Mouse (Mus musculus): Measurements from ENCODE around the gene Acsl3. TPM values are rescaled to one million over a fixed set of nuclear protein-coding genes. Genes with fewer than 3 reads are reported as not detected.

Gene Acsl3
- polyA plus RNA-seq, 1 experiment from 2014 or later, result 79.6 TPM

GRCm38 (mm10) chr1:78649269-78650061 lies 8.2 kb upstream of the Acsl3 start:
- no peaks in the 10 kb centered on the region for H3K36me3 ChIP-seq
- no peaks in the 10 kb centered on the region for H3K27me3 ChIP-seq (replicated peaks)
- no peak for ATAC-seq (ENCODE audit: insufficient number of reproducible peaks, low FRiP score)
- 0 out of 2 replicates have a peak, but pooled peaks cover 2% of the 10 kb centered on the region for H3K4me1 ChIP-seq (replicated peaks)
- no peak overlapping the region for H3K27ac ChIP-seq (ENCODE audit: poor library complexity, severe bottlenecking)
- H3K9ac ChIP-seq, result no peak overlapping the region
- H3K4me3 ChIP-seq, result no peak overlapping the region
- H3K9me3 ChIP-seq (replicated peaks), result no peaks in the 10 kb centered on the region
- H3K4me2 ChIP-seq, result no peak overlapping the region
- 57% methylated on average over 6 of the region's 6 CpGs for WGBS

DNA sequence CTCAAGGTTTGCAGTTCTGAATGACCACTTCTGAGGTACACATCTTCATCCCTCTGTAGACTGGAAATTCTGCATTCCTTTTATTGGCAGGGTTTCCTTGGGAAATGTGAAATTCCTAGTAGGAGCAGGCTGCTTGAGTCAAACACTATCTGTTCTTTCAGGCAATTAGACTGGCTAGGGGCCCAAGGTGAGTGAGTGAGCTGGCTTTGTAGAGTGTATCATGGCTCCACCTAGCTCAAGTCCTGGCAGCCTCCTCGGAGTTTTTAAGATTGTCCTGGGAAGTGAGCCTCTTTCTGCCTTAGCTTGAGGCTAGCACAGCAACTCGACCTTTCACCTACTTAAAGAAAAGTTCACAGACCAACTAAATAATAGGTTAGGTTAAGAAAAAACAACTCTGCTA lies 1.2 kb upstream of the Acsl3 start:
- no peak overlapping the region for H3K9ac ChIP-seq
- H3K4me1 ChIP-seq (replicated peaks), result peaks cover 26% of the 10 kb centered on the region
- ATAC-seq (ENCODE audit: insufficient number of reproducible peaks, low FRiP score), result no peak
- H3K27me3 ChIP-seq (replicated peaks), result no peaks in the 10 kb centered on the region
- no peaks in the 10 kb centered on the region for H3K9me3 ChIP-seq (replicated peaks)
- no peak overlapping the region for H3K4me2 ChIP-seq
- 11% methylated on average over 2 of the region's 2 CpGs for WGBS
- no peak overlapping the region for H3K27ac ChIP-seq (ENCODE audit: poor library complexity, severe bottlenecking)
- no peaks in the 10 kb centered on the region for H3K36me3 ChIP-seq
- no peak overlapping the region for H3K4me3 ChIP-seq

GRCm38 (mm10) chr1:78657021-78657629 lies 500 bp upstream of the Acsl3 start:
- peak overlapping the region; percentile 7; the same call in 1 of the 2 replicates for H3K27ac ChIP-seq (ENCODE audit: poor library complexity, severe bottlenecking)
- WGBS, result 29% methylated on average over 22 of the region's 22 CpGs
- H3K4me2 ChIP-seq, result peak overlapping the region; percentile 69
- H3K9ac ChIP-seq, result peak overlapping the region; percentile 60; the same call in 1 of the 2 replicates
- no peaks in the 10 kb centered on the region for H3K27me3 ChIP-seq (replicated peaks)
- no peaks in the 10 kb centered on the region for H3K9me3 ChIP-seq (replicated peaks)
- H3K4me1 ChIP-seq (replicated peaks), result peaks cover 28% of the 10 kb centered on the region
- H3K36me3 ChIP-seq, result no peaks in the 10 kb centered on the region
- ATAC-seq (ENCODE audit: insufficient number of reproducible peaks, low FRiP score), result no peak
- H3K4me3 ChIP-seq, result peak overlapping the region; percentile 65

- WGBS, result 2% methylated on average over 20 of the region's 20 CpGs
- no peak for ATAC-seq (ENCODE audit: insufficient number of reproducible peaks, low FRiP score)
- H3K9me3 ChIP-seq (replicated peaks), result no peaks in the 10 kb centered on the region
These were observed 1.0 kb downstream of the Acsl3 start for GRCm38 (mm10) chr1:78658441-78659269.

GRCm38 (mm10) chr1:78659270-78659823 lies 1.7 kb downstream of the Acsl3 start:
- Histone ChIP-seq H3K4me3 (peak overlapping the region; percentile 65), H3K27ac (ENCODE audit: poor library complexity, severe bottlenecking) (peak overlapping the region; percentile 55; the same call in 1 of the 2 replicates), H3K9ac (peak overlapping the region; percentile 85), H3K4me1 (replicated peaks) (peaks cover 30% of the 10 kb centered on the region), H3K9me3 (replicated peaks) (no peaks in the 10 kb centered on the region), H3K4me2 (peak overlapping the region; percentile 69), H3K27me3 (replicated peaks) (no peaks in the 10 kb centered on the region), H3K36me3 (peaks cover 2% of the 10 kb centered on the region)
- WGBS, result 36% methylated on average over 4 of the region's 4 CpGs
- no peak for ATAC-seq (ENCODE audit: insufficient number of reproducible peaks, low FRiP score)

More at GRCm38 (mm10) chr1:78658441-78659269, 1.0 kb downstream of the Acsl3 start:
- Histone ChIP-seq H3K9ac (peak overlapping the region; percentile 85), H3K27ac (ENCODE audit: poor library complexity, severe bottlenecking) (peak overlapping the region; percentile 86), H3K4me3 (peak overlapping the region; percentile 65), H3K4me1 (replicated peaks) (peaks cover 30% of the 10 kb centered on the region), H3K4me2 (peak overlapping the region; percentile 69), H3K36me3 (no peaks in the 10 kb centered on the region), H3K27me3 (replicated peaks) (no peaks in the 10 kb centered on the region)

- Histone ChIP-seq H3K36me3 (peaks cover 40% of the 10 kb centered on the region), H3K4me1 (replicated peaks) (peaks cover 21% of the 10 kb centered on the region), H3K9me3 (replicated peaks) (no peaks in the 10 kb centered on the region), H3K27ac (ENCODE audit: poor library complexity, severe bottlenecking) (no peak overlapping the region), H3K4me2 (no peak overlapping the region), H3K4me3 (no peak overlapping the region), H3K27me3 (replicated peaks) (no peaks in the 10 kb centered on the region), H3K9ac (no peak overlapping the region)
- 76% methylated on average over 4 of the region's 4 CpGs for WGBS
- ATAC-seq (ENCODE audit: insufficient number of reproducible peaks, low FRiP score), result no peak
These were observed 6.7 kb downstream of the Acsl3 start for GRCm38 (mm10) chr1:78664326-78664725.

DNA sequence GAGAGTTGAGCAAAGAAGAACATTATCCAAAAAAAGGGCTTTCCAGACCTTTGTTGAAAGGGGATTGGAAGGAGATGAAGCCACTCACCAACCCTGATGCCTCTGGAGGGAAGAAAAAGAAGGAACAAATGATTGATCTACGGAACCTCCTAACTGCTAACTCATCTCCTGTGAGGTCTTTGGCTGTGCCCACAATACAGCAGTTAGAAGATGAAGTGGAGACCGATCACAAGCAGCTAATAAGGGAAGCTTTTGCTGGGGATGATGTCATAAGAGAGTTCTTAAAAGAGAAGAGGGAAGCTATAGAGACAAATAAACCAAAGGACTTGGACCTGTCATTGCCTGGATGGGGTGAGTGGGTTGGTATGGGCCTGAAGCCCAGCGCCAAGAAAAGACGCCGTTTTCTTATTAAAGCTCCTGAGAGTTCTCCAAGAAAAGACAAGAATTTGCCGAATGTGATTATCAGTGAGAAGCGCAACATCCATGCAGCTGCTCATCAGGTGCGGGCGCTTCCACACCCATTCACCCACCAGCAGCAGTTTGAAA lies 8.4 kb downstream of the Acsl3 start:
- no peak for ATAC-seq (ENCODE audit: insufficient number of reproducible peaks, low FRiP score)
- no peak overlapping the region for H3K9ac ChIP-seq
- WGBS, result 94% methylated on average over 9 of the region's 9 CpGs

GRCm38 (mm10) chr1:78666585-78666984 lies 9.0 kb downstream of the Acsl3 start:
- Histone ChIP-seq H3K4me1 (replicated peaks) (peaks cover 3% of the 10 kb centered on the region), H3K9ac (no peak overlapping the region), H3K36me3 (peaks cover 40% of the 10 kb centered on the region), H3K27ac (ENCODE audit: poor library complexity, severe bottlenecking) (no peak overlapping the region), H3K4me3 (no peak overlapping the region), H3K27me3 (replicated peaks) (no peaks in the 10 kb centered on the region), H3K9me3 (replicated peaks) (no peaks in the 10 kb centered on the region), H3K4me2 (no peak overlapping the region)
- no peak for ATAC-seq (ENCODE audit: insufficient number of reproducible peaks, low FRiP score)
- 87% methylated on average over 1 of the region's 1 CpGs for WGBS

More for the DNA sequence above, 8.4 kb downstream of the Acsl3 start:
- Histone ChIP-seq H3K4me2 (no peak overlapping the region), H3K27ac (ENCODE audit: poor library complexity, severe bottlenecking) (no peak overlapping the region), H3K4me3 (no peak overlapping the region), H3K9me3 (replicated peaks) (no peaks in the 10 kb centered on the region), H3K36me3 (peaks cover 40% of the 10 kb centered on the region), H3K27me3 (replicated peaks) (no peaks in the 10 kb centered on the region), H3K4me1 (replicated peaks) (peaks cover 9% of the 10 kb centered on the region)

DNA sequence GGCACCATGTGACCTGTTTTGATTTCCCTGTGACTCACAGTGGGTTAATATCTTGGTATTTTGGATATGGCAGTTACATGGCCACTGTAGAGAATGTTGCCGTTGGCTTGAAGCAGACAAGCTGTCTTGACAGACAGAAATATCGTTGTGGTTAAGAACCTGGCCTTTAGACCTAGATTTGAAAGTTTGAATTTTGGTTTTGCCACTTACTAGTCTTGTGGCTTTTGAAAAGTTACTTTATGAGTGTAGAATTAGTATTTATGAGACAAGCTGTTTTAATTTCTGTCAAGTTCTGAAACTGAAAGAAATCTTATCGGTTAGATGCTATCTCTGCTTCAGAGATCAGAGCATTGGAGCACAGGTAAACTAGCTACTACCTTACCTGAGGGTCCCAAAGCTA lies 24.7 kb downstream of the Acsl3 start:
- no peak for ATAC-seq (ENCODE audit: insufficient number of reproducible peaks, low FRiP score)
- 0 out of 2 replicates have a peak, but pooled peaks cover 10% of the 10 kb centered on the region for H3K4me1 ChIP-seq (replicated peaks)
- WGBS, result 79% methylated on average over 3 of the region's 3 CpGs
- no peak overlapping the region for H3K4me2 ChIP-seq
- H3K27me3 ChIP-seq (replicated peaks), result no peaks in the 10 kb centered on the region
- no peak overlapping the region for H3K27ac ChIP-seq (ENCODE audit: poor library complexity, severe bottlenecking)
- H3K36me3 ChIP-seq, result peaks cover 13% of the 10 kb centered on the region
- H3K9ac ChIP-seq, result no peak overlapping the region
- no peak overlapping the region for H3K4me3 ChIP-seq
- no peaks in the 10 kb centered on the region for H3K9me3 ChIP-seq (replicated peaks)

- no peak for ATAC-seq (ENCODE audit: insufficient number of reproducible peaks, low FRiP score)
These were observed 26.5 kb downstream of the Acsl3 start for GRCm38 (mm10) chr1:78684128-78684527.

More at GRCm38 (mm10) chr1:78684128-78684527, 26.5 kb downstream of the Acsl3 start:
- 0 out of 2 replicates have a peak, but pooled peaks cover 9% of the 10 kb centered on the region for H3K4me1 ChIP-seq (replicated peaks)
- H3K4me2 ChIP-seq, result no peak overlapping the region
- no peaks in the 10 kb centered on the region for H3K27me3 ChIP-seq (replicated peaks)
- no peak overlapping the region for H3K9ac ChIP-seq
- no peak overlapping the region for H3K4me3 ChIP-seq
- H3K27ac ChIP-seq (ENCODE audit: poor library complexity, severe bottlenecking), result no peak overlapping the region
- WGBS, result 86% methylated on average over 8 of the region's 8 CpGs
- H3K36me3 ChIP-seq, result peaks cover 16% of the 10 kb centered on the region
- H3K9me3 ChIP-seq (replicated peaks), result no peaks in the 10 kb centered on the region
